Mouse (Mus musculus): ENCODE measurements around the gene Pak2. TPM values are rescaled to one million over a fixed set of nuclear protein-coding genes. Genes with fewer than 3 reads are reported as not detected.

Gene Pak2
- polyA plus RNA-seq, 1 experiment = 7.3 TPM

- TF ChIP-seq POLR2A (IDR thresholded peaks at IDR 0.05; ENCODE audit: control insufficient read depth, low read depth, low read length) = no peak
- no peak for TF ChIP-seq CTCF (IDR thresholded peaks at IDR 0.05; ENCODE audit: control insufficient read depth, insufficient read depth, insufficient replicate concordance, low read depth, low read length)
- peaks cover 7% of the 10 kb centered on the region for H3K4me1 ChIP-seq (ENCODE audit: control insufficient read depth, insufficient read depth, low read length)
- H3K27ac ChIP-seq (ENCODE audit: control insufficient read depth, insufficient read depth, low read depth, low read length) = no peak overlapping the region
- no peaks in the 10 kb centered on the region for H3K36me3 ChIP-seq (ENCODE audit: control insufficient read depth, insufficient read depth, low read length)
- H3K4me3 ChIP-seq (ENCODE audit: control insufficient read depth, low read depth, low read length) = no peak overlapping the region
- H3K27me3 ChIP-seq (ENCODE audit: control insufficient read depth, insufficient read depth, low read length) = no peaks in the 10 kb centered on the region
Observed at GRCm38 (mm10) chr16:32115781-32116180, 36.6 kb upstream of the Pak2 start.

- Histone ChIP-seq H3K36me3 (ENCODE audit: control insufficient read depth, insufficient read depth, low read length) (no peaks in the 10 kb centered on the region), H3K4me3 (ENCODE audit: control insufficient read depth, low read depth, low read length) (no peak overlapping the region), H3K4me1 (ENCODE audit: control insufficient read depth, insufficient read depth, low read length) (peaks cover 7% of the 10 kb centered on the region), H3K27ac (ENCODE audit: control insufficient read depth, insufficient read depth, low read depth, low read length) (no peak overlapping the region), H3K27me3 (ENCODE audit: control insufficient read depth, insufficient read depth, low read length) (no peaks in the 10 kb centered on the region)
- no peak for TF ChIP-seq POLR2A (IDR thresholded peaks at IDR 0.05; ENCODE audit: control insufficient read depth, low read depth, low read length)
- peak; percentile 97 for TF ChIP-seq CTCF (IDR thresholded peaks at IDR 0.05; ENCODE audit: control insufficient read depth, insufficient read depth, insufficient replicate concordance, low read depth, low read length)
Observed at GRCm38 (mm10) chr16:32114968-32115695, 36.0 kb upstream of the Pak2 start.

GRCm38 (mm10) chr16:32114406-32114805 lies 35.3 kb upstream of the Pak2 start:
- Histone ChIP-seq H3K4me3 (ENCODE audit: control insufficient read depth, low read depth, low read length) (no peak overlapping the region), H3K4me1 (ENCODE audit: control insufficient read depth, insufficient read depth, low read length) (peaks cover 7% of the 10 kb centered on the region), H3K27me3 (ENCODE audit: control insufficient read depth, insufficient read depth, low read length) (no peaks in the 10 kb centered on the region), H3K27ac (ENCODE audit: control insufficient read depth, insufficient read depth, low read depth, low read length) (no peak overlapping the region), H3K36me3 (ENCODE audit: control insufficient read depth, insufficient read depth, low read length) (no peaks in the 10 kb centered on the region)
- no peak for TF ChIP-seq POLR2A (IDR thresholded peaks at IDR 0.05; ENCODE audit: control insufficient read depth, low read depth, low read length)
- no peak for TF ChIP-seq CTCF (IDR thresholded peaks at IDR 0.05; ENCODE audit: control insufficient read depth, insufficient read depth, insufficient replicate concordance, low read depth, low read length)

GRCm38 (mm10) chr16:32113541-32114218 lies 34.5 kb upstream of the Pak2 start:
- TF ChIP-seq POLR2A (IDR thresholded peaks at IDR 0.05; ENCODE audit: control insufficient read depth, low read depth, low read length) = no peak
- no peak for TF ChIP-seq CTCF (IDR thresholded peaks at IDR 0.05; ENCODE audit: control insufficient read depth, insufficient read depth, insufficient replicate concordance, low read depth, low read length)
- no peaks in the 10 kb centered on the region for H3K36me3 ChIP-seq (ENCODE audit: control insufficient read depth, insufficient read depth, low read length)
- no peak overlapping the region for H3K27ac ChIP-seq (ENCODE audit: control insufficient read depth, insufficient read depth, low read depth, low read length)
- no peak overlapping the region for H3K4me3 ChIP-seq (ENCODE audit: control insufficient read depth, low read depth, low read length)
- H3K27me3 ChIP-seq (ENCODE audit: control insufficient read depth, insufficient read depth, low read length) = no peaks in the 10 kb centered on the region
- peaks cover 7% of the 10 kb centered on the region for H3K4me1 ChIP-seq (ENCODE audit: control insufficient read depth, insufficient read depth, low read length)

- H3K4me1 ChIP-seq (ENCODE audit: control insufficient read depth, insufficient read depth, low read length) = peaks cover 7% of the 10 kb centered on the region
- no peaks in the 10 kb centered on the region for H3K27me3 ChIP-seq (ENCODE audit: control insufficient read depth, insufficient read depth, low read length)
- TF ChIP-seq POLR2A (IDR thresholded peaks at IDR 0.05; ENCODE audit: control insufficient read depth, low read depth, low read length) (no peak), CTCF (IDR thresholded peaks at IDR 0.05; ENCODE audit: control insufficient read depth, insufficient read depth, insufficient replicate concordance, low read depth, low read length) (no peak)
- no peaks in the 10 kb centered on the region for H3K36me3 ChIP-seq (ENCODE audit: control insufficient read depth, insufficient read depth, low read length)
- H3K27ac ChIP-seq (ENCODE audit: control insufficient read depth, insufficient read depth, low read depth, low read length) = no peak overlapping the region
- H3K4me3 ChIP-seq (ENCODE audit: control insufficient read depth, low read depth, low read length) = no peak overlapping the region
Observed at GRCm38 (mm10) chr16:32110951-32111699, 32.0 kb upstream of the Pak2 start.

GRCm38 (mm10) chr16:32108578-32108977 lies 29.4 kb upstream of the Pak2 start:
- H3K27ac ChIP-seq (ENCODE audit: control insufficient read depth, insufficient read depth, low read depth, low read length) = no peak overlapping the region
- H3K36me3 ChIP-seq (ENCODE audit: control insufficient read depth, insufficient read depth, low read length) = no peaks in the 10 kb centered on the region; the same call in 1 of the 2 replicates
- no peaks in the 10 kb centered on the region for H3K27me3 ChIP-seq (ENCODE audit: control insufficient read depth, insufficient read depth, low read length)
- no peak overlapping the region for H3K4me3 ChIP-seq (ENCODE audit: control insufficient read depth, low read depth, low read length)
- TF ChIP-seq CTCF (IDR thresholded peaks at IDR 0.05; ENCODE audit: control insufficient read depth, insufficient read depth, insufficient replicate concordance, low read depth, low read length) = no peak
- TF ChIP-seq POLR2A (IDR thresholded peaks at IDR 0.05; ENCODE audit: control insufficient read depth, low read depth, low read length) = no peak
- H3K4me1 ChIP-seq (ENCODE audit: control insufficient read depth, insufficient read depth, low read length) = no peaks in the 10 kb centered on the region

- H3K4me3 ChIP-seq (ENCODE audit: control insufficient read depth, low read depth, low read length) = no peak overlapping the region
- TF ChIP-seq CTCF (IDR thresholded peaks at IDR 0.05; ENCODE audit: control insufficient read depth, insufficient read depth, insufficient replicate concordance, low read depth, low read length) (0 out of 2 replicates have a peak, but pooled peaks have one; percentile 4), POLR2A (IDR thresholded peaks at IDR 0.05; ENCODE audit: control insufficient read depth, low read depth, low read length) (no peak)
- no peaks in the 10 kb centered on the region; the same call in 1 of the 2 replicates for H3K36me3 ChIP-seq (ENCODE audit: control insufficient read depth, insufficient read depth, low read length)
Observed at GRCm38 (mm10) chr16:32108170-32108569, 29.0 kb upstream of the Pak2 start.

More at GRCm38 (mm10) chr16:32108170-32108569, 29.0 kb upstream of the Pak2 start:
- Histone ChIP-seq H3K27ac (ENCODE audit: control insufficient read depth, insufficient read depth, low read depth, low read length) (no peak overlapping the region), H3K4me1 (ENCODE audit: control insufficient read depth, insufficient read depth, low read length) (no peaks in the 10 kb centered on the region), H3K27me3 (ENCODE audit: control insufficient read depth, insufficient read depth, low read length) (no peaks in the 10 kb centered on the region)
